Mouse (Mus musculus) CH12.LX (cell line): ENCODE measurements at regions not wholly inside any gene's neighbourhood (a gene's known extent, or its start where the extent isn't known, plus 50 kb on each side); places are given as distances from the start of the nearest gene placed in this dataset.

Experiments used
- DNase-seq: peaks from one replicate; pipeline ENCODE4 v3.0.0-alpha.2; 2013; ENCODE audit errors: extremely low read depth
- H3K27ac ChIP-seq: 2 replicates; pipeline ENCODE4 v1.5.1; 2012; ENCODE audit warnings: low read depth, mild to moderate bottlenecking, control low read depth, moderate library complexity; ENCODE audit not compliant: insufficient read depth
- H3K27me3 ChIP-seq: replicated peaks from 2 replicates; pipeline ENCODE3; 2012; ENCODE audit warnings: inconsistent platforms
- H3K36me3 ChIP-seq, 2 experiments: replicated peaks in 1 of 2; 2 replicates each; pipeline versions ENCODE3 to v1.6.1; 2012; ENCODE audit warnings: inconsistent platforms in 1 of 2, low read length in 1 of 2, mild to moderate bottlenecking in 1 of 2, mixed read lengths in 1 of 2, moderate library complexity in 1 of 2; ENCODE audit not compliant: control insufficient read depth in 1 of 2, insufficient read depth in 1 of 2
- H3K4me1 ChIP-seq, 2 experiments: 2 replicates each; pipeline ENCODE4 v1.6.1; 2012; ENCODE audit warnings: inconsistent platforms in 1 of 2, moderate library complexity in 1 of 2; ENCODE audit not compliant: insufficient read depth in 2 of 2, control insufficient read depth in 1 of 2
- H3K4me2 ChIP-seq: 2 replicates; pipeline ENCODE4 v1.6.1; 2012; ENCODE audit warnings: low read depth, mild to moderate bottlenecking, control low read depth; ENCODE audit not compliant: poor library complexity, insufficient read depth, severe bottlenecking
- H3K4me3 ChIP-seq, 3 experiments: fragments of 150-350 bp in 1 of 3; sonication (generic) in 1 of 3; replicated peaks in 1 of 3; 2 replicates each; pipeline versions ENCODE3 to v1.5.1; 2011 to 2012; ENCODE audit warnings: low read depth in 2 of 3, low read length in 2 of 3, mild to moderate bottlenecking in 2 of 3, moderate library complexity in 2 of 3, control low read depth in 1 of 3, improper control_type of control experiment in 1 of 3, inconsistent platforms in 1 of 3, mixed read lengths in 1 of 3; ENCODE audit not compliant: poor library complexity in 1 of 3
- H3K79me2 ChIP-seq: replicated peaks from 2 replicates; pipeline ENCODE4 v1.6.1; 2012; ENCODE audit warnings: mild to moderate bottlenecking, moderate library complexity; ENCODE audit not compliant: control insufficient read depth, poor library complexity, insufficient read depth, severe bottlenecking; ENCODE audit errors: extremely low read depth
- H3K9ac ChIP-seq: 2 replicates; pipeline ENCODE4 v1.6.1; 2012; ENCODE audit warnings: low read depth, mild to moderate bottlenecking, control low read depth, moderate library complexity; ENCODE audit not compliant: insufficient read depth
- H3K9me3 ChIP-seq: replicated peaks from 2 replicates; pipeline ENCODE3; 2012; ENCODE audit warnings: low read length, inconsistent platforms, mixed read lengths
- E2F4 ChIP-seq: IDR thresholded peaks from 2 replicates; pipeline ENCODE4 v1.6.1; 2011; ENCODE audit warnings: low read depth, low read length, improper control_type of control experiment; ENCODE audit not compliant: insufficient replicate concordance
- ELF1 ChIP-seq: IDR thresholded peaks from 2 replicates; pipeline ENCODE4 v1.6.1; 2014; ENCODE audit warnings: low read depth, mild to moderate bottlenecking, inconsistent platforms, low read length, improper control_type of control experiment
- EP300 ChIP-seq: IDR thresholded peaks from 2 replicates; pipeline ENCODE4 v1.6.1; 2011; ENCODE audit warnings: low read length, improper control_type of control experiment
- ETS1 ChIP-seq: conservative IDR thresholded peaks from 2 replicates; pipeline ENCODE4 v1.6.1; 2012; ENCODE audit warnings: low read depth, mild to moderate bottlenecking, inconsistent platforms, low read length, improper control_type of control experiment, moderate library complexity
- GABPA ChIP-seq: IDR thresholded peaks from 2 replicates; pipeline ENCODE4 v1.6.1; 2012; ENCODE audit warnings: low read depth, low read length, improper control_type of control experiment, inconsistent platforms; ENCODE audit not compliant: insufficient replicate concordance
- JUN ChIP-seq: IDR thresholded peaks from 2 replicates; pipeline ENCODE4 v1.6.1; 2011; ENCODE audit warnings: low read depth, mild to moderate bottlenecking, low read length, improper control_type of control experiment, moderate library complexity; ENCODE audit not compliant: insufficient read depth
- JUND ChIP-seq: conservative IDR thresholded peaks from 2 replicates; pipeline ENCODE4 v1.6.1; 2011; ENCODE audit warnings: low read depth, low read length, improper control_type of control experiment
- KAT2A ChIP-seq: IDR thresholded peaks from 2 replicates; pipeline ENCODE4 v1.6.1; 2012; ENCODE audit warnings: low read length, improper control_type of control experiment, inconsistent platforms; ENCODE audit not compliant: insufficient replicate concordance
- MAFK ChIP-seq: IDR thresholded peaks from 2 replicates; pipeline ENCODE4 v1.6.1; 2011; ENCODE audit warnings: low read length, improper control_type of control experiment; ENCODE audit not compliant: insufficient replicate concordance
- MEF2A ChIP-seq: IDR thresholded peaks from 2 replicates; pipeline ENCODE4 v1.6.1; 2014; ENCODE audit warnings: low read depth, mild to moderate bottlenecking, inconsistent platforms, low read length, improper control_type of control experiment, borderline replicate concordance
- MXI1 ChIP-seq: IDR thresholded peaks from 2 replicates; pipeline ENCODE4 v1.6.1; 2011; ENCODE audit warnings: mild to moderate bottlenecking, low read depth, low read length, improper control_type of control experiment
- PAX5 ChIP-seq: IDR thresholded peaks from 2 replicates; pipeline ENCODE4 v1.6.1; 2012; ENCODE audit warnings: low read length, inconsistent platforms, mixed read lengths
- POLR2A ChIP-seq: IDR thresholded peaks from 2 replicates; pipeline ENCODE4 v1.6.1; 2011; ENCODE audit warnings: low read depth, mild to moderate bottlenecking, improper control_type of control experiment, low read length
- POLR2AphosphoS2 ChIP-seq: IDR thresholded peaks from 2 replicates; pipeline ENCODE4 v1.6.1; 2011; ENCODE audit warnings: low read depth, low read length, improper control_type of control experiment
- RAD21 ChIP-seq: IDR thresholded peaks from 2 replicates; pipeline ENCODE4 v1.6.1; 2011; ENCODE audit warnings: low read depth, mild to moderate bottlenecking, low read length, improper control_type of control experiment, moderate library complexity
- RCOR1 ChIP-seq: conservative IDR thresholded peaks from 2 replicates; pipeline ENCODE4 v1.6.1; 2012; ENCODE audit warnings: low read depth, mild to moderate bottlenecking, inconsistent platforms, low read length, improper control_type of control experiment
- SIN3A ChIP-seq: IDR thresholded peaks from 2 replicates; pipeline ENCODE4 v1.6.1; 2012; ENCODE audit warnings: low read length, improper control_type of control experiment, inconsistent platforms
- TBP ChIP-seq: conservative IDR thresholded peaks from 2 replicates; pipeline ENCODE4 v1.6.1; 2011; ENCODE audit warnings: low read depth, low read length, improper control_type of control experiment
- TCF12 ChIP-seq: IDR thresholded peaks from 2 replicates; pipeline ENCODE4 v1.6.1; 2014; ENCODE audit warnings: low read depth, mild to moderate bottlenecking, inconsistent platforms, low read length, improper control_type of control experiment
- UBTF ChIP-seq: IDR thresholded peaks from 2 replicates; pipeline ENCODE4 v1.6.1; 2012; ENCODE audit warnings: low read depth, mild to moderate bottlenecking, inconsistent platforms, low read length, improper control_type of control experiment, moderate library complexity
- USF2 ChIP-seq: conservative IDR thresholded peaks from 2 replicates; pipeline ENCODE4 v1.6.1; 2011; ENCODE audit warnings: low read depth, low read length, improper control_type of control experiment
- ZC3H11A ChIP-seq: IDR thresholded peaks from 2 replicates; pipeline ENCODE4 v1.6.1; 2012; ENCODE audit warnings: low read depth, mild to moderate bottlenecking, inconsistent platforms, low read length, improper control_type of control experiment
- ZKSCAN1 ChIP-seq: IDR thresholded peaks from 2 replicates; pipeline ENCODE4 v1.6.1; 2012; ENCODE audit warnings: low read depth, inconsistent platforms, low read length, improper control_type of control experiment, borderline replicate concordance
- ZMIZ1 ChIP-seq: IDR thresholded peaks from 2 replicates; pipeline ENCODE4 v1.6.1; 2012; ENCODE audit warnings: low read depth, mild to moderate bottlenecking, inconsistent platforms, low read length, improper control_type of control experiment
- ZNF384 ChIP-seq: IDR thresholded peaks from 2 replicates; pipeline ENCODE4 v1.6.1; 2012; ENCODE audit warnings: low read depth, low read length, improper control_type of control experiment, inconsistent platforms
- dilution Hi-C: fragments of 300-500 bp; cut with MboI; formaldehyde crosslinking; loops from 2 replicates; pipeline ENCODE4 v1.14.3; 2020; ENCODE audit warnings: low sequenced_read_pairs; ENCODE audit not compliant: extremely low pct_unique_long_range_greater_than_20kb, extremely low pct_ligation_motif_present
- in situ Hi-C: fragments of 300-500 bp; cut with MboI; formaldehyde crosslinking; loops from 3 replicates; pipeline ENCODE4 v1.14.3; 2019; ENCODE audit warnings: low sequenced_read_pairs, low pct_ligation_motif_present, low pct_unique_long_range_greater_than_20kb, mixed read lengths

GRCm38 (mm10) chr15:30050851-30051250 is 121.5 kb upstream of the Ctnnd2 start:
- Histone ChIP-seq H3K79me2 (no peaks in the 10 kb centered on the region), H3K9ac (no peak overlapping the region), H3K27me3 (no peaks in the 10 kb centered on the region), H3K4me2 (no peak overlapping the region), H3K9me3 (peaks cover 35% of the 10 kb centered on the region), H3K36me3 (no peaks in the 10 kb centered on the region), H3K27ac (no peak overlapping the region), H3K4me3 (no peak overlapping the region), H3K4me1 (no peaks in the 10 kb centered on the region)
- dilution Hi-C loops, result no loop called here
- in situ Hi-C loops, result no loop called here
- no peak for DNase-seq
- TF ChIP-seq ZKSCAN1, result no peak
- no peak for TF ChIP-seq GABPA
- TF ChIP-seq POLR2A, result no peak

DNA sequence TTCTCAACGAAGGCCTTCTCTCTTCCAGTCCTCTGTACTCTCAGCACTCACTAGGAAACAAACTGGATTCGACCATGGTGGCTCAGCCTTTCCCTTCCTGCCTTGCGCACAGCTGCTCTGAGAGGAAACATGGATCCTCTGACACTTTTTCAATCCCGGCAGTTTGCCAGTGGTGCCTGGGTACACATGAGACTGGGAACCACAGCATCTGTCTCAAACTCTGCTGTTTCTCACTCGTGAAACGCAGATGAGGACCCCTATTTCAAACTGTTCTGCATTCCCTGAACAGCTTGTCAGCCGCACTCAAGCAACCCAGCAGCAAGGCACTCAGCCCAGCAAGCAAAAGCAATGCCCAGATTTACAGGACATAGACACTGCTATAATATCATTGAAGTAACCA is 112.6 kb upstream of the Ctnnd2 start:
- in situ Hi-C loops, result no loop called here
- Histone ChIP-seq H3K4me1 (no peaks in the 10 kb centered on the region), H3K9me3 (peaks cover 50% of the 10 kb centered on the region), H3K9ac (no peak overlapping the region), H3K79me2 (no peaks in the 10 kb centered on the region), H3K36me3 (no peaks in the 10 kb centered on the region), H3K4me2 (no peak overlapping the region), H3K4me3 (no peak overlapping the region), H3K27ac (no peak overlapping the region), H3K27me3 (no peaks in the 10 kb centered on the region)
- dilution Hi-C loops, result no loop called here
- DNase-seq, result no peak
- no peak for TF ChIP-seq ZC3H11A
- no peak for TF ChIP-seq MAFK
- no peak for TF ChIP-seq TCF12
- TF ChIP-seq ZNF384, result no peak
- no peak for TF ChIP-seq TBP
- no peak for TF ChIP-seq MXI1
- TF ChIP-seq GABPA, result no peak
- no peak for TF ChIP-seq MEF2A

GRCm38 (mm10) chr15:30060505-30061342 is 111.7 kb upstream of the Ctnnd2 start:
- no peaks in the 10 kb centered on the region for H3K27me3 ChIP-seq
- no peak overlapping the region for H3K27ac ChIP-seq
- H3K4me1 ChIP-seq, result no peaks in the 10 kb centered on the region
- H3K79me2 ChIP-seq, result no peaks in the 10 kb centered on the region
- no peak for DNase-seq
- no peaks in the 10 kb centered on the region for H3K36me3 ChIP-seq
- H3K9me3 ChIP-seq, result peaks cover 51% of the 10 kb centered on the region
- H3K9ac ChIP-seq, result no peak overlapping the region
- no peak overlapping the region for H3K4me3 ChIP-seq
- H3K4me2 ChIP-seq, result no peak overlapping the region
- dilution Hi-C loops (no loop called here), in situ Hi-C loops (no loop called here)
- no peak for TF ChIP-seq ELF1
- TF ChIP-seq POLR2AphosphoS2, result no peak
- TF ChIP-seq SIN3A, result no peak
- no peak for TF ChIP-seq RCOR1
- TF ChIP-seq KAT2A, result no peak
- TF ChIP-seq UBTF, result no peak
- no peak for TF ChIP-seq RAD21
- no peak for TF ChIP-seq EP300
- no peak for TF ChIP-seq USF2
- TF ChIP-seq TBP, result no peak
- no peak for TF ChIP-seq JUN
- TF ChIP-seq JUND, result no peak
- no peak for TF ChIP-seq PAX5
- TF ChIP-seq POLR2A, result no peak
- TF ChIP-seq ETS1, result no peak
- TF ChIP-seq ZMIZ1, result no peak
- TF ChIP-seq E2F4, result no peak
